In the genomic region with DNA sequence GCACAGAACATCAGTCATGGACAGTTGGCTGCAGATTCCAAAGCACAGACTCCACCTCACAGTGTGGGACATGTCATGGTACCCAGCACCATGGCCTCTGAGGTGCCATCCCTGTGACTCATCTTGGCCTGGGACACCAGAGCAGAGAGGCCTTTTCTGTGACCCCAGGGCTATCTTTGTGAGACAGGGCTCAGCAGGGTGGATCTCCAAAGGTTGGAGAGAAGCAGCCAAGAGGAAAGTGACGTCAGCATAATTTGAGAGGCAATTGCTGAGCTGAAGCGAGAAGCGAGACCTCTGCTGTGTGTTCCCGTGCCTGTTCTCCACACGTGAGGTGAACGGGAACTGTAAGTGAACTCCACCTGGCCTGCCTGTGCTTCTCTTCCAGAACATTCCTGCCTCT, we compare ENCODE assay signal across 15 mouse cellular contexts.
DNase-seq lines count a peak whose midpoint lies in the region; ATAC-seq lines count a peak whose summit lies in the region.
"Had no signal": no experiment of that assay in that cellular context is flagged by ENCODE, and none has a peak within 500 bp of the region (broad histone marks: within the 10 kb centered on the region; RNA-seq: fewer than 3 reads in every experiment).

No protein-coding gene starts in this region.

- no peak overlapping the region for H3K4me2 ChIP-seq in neural tube, embryonic 15.5 days
- H3K4me2 ChIP-seq: embryonic facial prominence, embryonic 15.5 days; heart, embryonic 15.5 days; hindbrain, embryonic 13.5 days; stomach, embryonic 15.5 days had no signal

- peak; percentile 55 for DNase-seq in gastrocnemius, adult 18-20 months (ENCODE audit: low spot score)
- DNase-seq in gastrocnemius, postnatal 10 days = no peak
- DNase-seq in neural tube, embryonic 10.5 days (ENCODE audit: extremely low spot score, low spot score) = no peak
- DNase-seq in cerebellum, adult 11-12 months = no peak
- DNase-seq in heart, postnatal 25 days (ENCODE audit: low spot score) = no peak
- no peak for DNase-seq in natural killer cell, adult 2 months (ENCODE audit: low spot score in 2 of 2)
- DNase-seq: cerebellum, postnatal 14 days; forebrain, postnatal 0 days had no signal

- no peaks in the 10 kb centered on the region for H3K36me3 ChIP-seq in neural tube, embryonic 15.5 days
- H3K36me3 ChIP-seq: embryonic facial prominence, embryonic 15.5 days; heart, embryonic 15.5 days; hindbrain, embryonic 13.5 days; stomach, embryonic 15.5 days had no signal

- intact Hi-C loops in heart, postnatal 25 days (cut with DNase I) = no loop called here

- no peak overlapping the region for H3K27ac ChIP-seq in neural tube, embryonic 15.5 days (replicated peaks)
- H3K27ac ChIP-seq: embryonic facial prominence, embryonic 15.5 days; heart, embryonic 15.5 days; hindbrain, embryonic 13.5 days; stomach, embryonic 15.5 days had no signal

- 0 out of 2 replicates have a peak, but pooled peaks have one; percentile 24 for ATAC-seq in neural tube, embryonic 15.5 days (ENCODE audit: low FRiP score)
- 0 out of 2 replicates have a peak, but pooled peaks have one; percentile 28 for ATAC-seq in erythroblast, adult 5-6 weeks (replicated peaks; ENCODE audit: low FRiP score, poor library complexity, severe bottlenecking)
- ATAC-seq: forebrain, postnatal 0 days; midbrain, embryonic 16.5 days had no signal

- H3K9me3 ChIP-seq in neural tube, embryonic 15.5 days (replicated peaks) = no peaks in the 10 kb centered on the region
- H3K9me3 ChIP-seq: embryonic facial prominence, embryonic 15.5 days; heart, embryonic 15.5 days; hindbrain, embryonic 13.5 days; stomach, embryonic 15.5 days had no signal

- 27% methylated on average over 6 of the region's 6 CpGs for WGBS in neural tube, embryonic 15.5 days

- no peak overlapping the region for H3K9ac ChIP-seq in neural tube, embryonic 15.5 days (replicated peaks)
- H3K9ac ChIP-seq: embryonic facial prominence, embryonic 15.5 days; forebrain, postnatal 0 days; heart, embryonic 15.5 days; hindbrain, embryonic 13.5 days; stomach, embryonic 15.5 days had no signal

- H3K4me1 ChIP-seq in neural tube, embryonic 15.5 days = peaks cover 10% of the 10 kb centered on the region

- no peak overlapping the region for H3K4me3 ChIP-seq in neural tube, embryonic 15.5 days (replicated peaks)
- H3K4me3 ChIP-seq: embryonic facial prominence, embryonic 15.5 days; heart, embryonic 15.5 days; hindbrain, embryonic 13.5 days; stomach, embryonic 15.5 days had no signal

- peaks cover 15% of the 10 kb centered on the region; the same call in 1 of the 2 replicates for H3K27me3 ChIP-seq in neural tube, embryonic 15.5 days (replicated peaks)
- H3K27me3 ChIP-seq: embryonic facial prominence, embryonic 15.5 days; heart, embryonic 15.5 days; stomach, embryonic 15.5 days had no signal
